Mouse (Mus musculus) stomach, postnatal 0 days (tissue): Measurements from ENCODE around the gene Lrit2. TPM values are rescaled to one million over a fixed set of nuclear protein-coding genes. Genes with fewer than 3 reads are reported as not detected.

Source experiments
- ATAC-seq: fragments of 200-750 bp; cut with Nextera tagmentation; 2 replicates; pipeline ENCODE4 v1.8.0; 2017; ENCODE audit not compliant: low FRiP score, low TSS enrichment
- DNase-seq: peaks from one replicate; pipeline ENCODE4 v3.0.0-alpha.2; 2016; ENCODE audit warnings: low spot score
- H3K27ac ChIP-seq: fragments of 300-500 bp; sonication (generic); replicated peaks from 2 replicates; pipeline ENCODE4 v1.5.1; 2014; ENCODE audit warnings: mild to moderate bottlenecking, control low read depth
- H3K27me3 ChIP-seq: fragments of 300-500 bp; sonication (generic); 2 replicates; pipeline ENCODE4 v1.6.1; 2014; ENCODE audit warnings: low read length; ENCODE audit not compliant: control insufficient read depth, insufficient read depth
- H3K36me3 ChIP-seq: fragments of 300-500 bp; sonication (generic); 2 replicates; pipeline ENCODE4 v1.6.1; 2014; ENCODE audit warnings: low read length, mixed read lengths; ENCODE audit not compliant: control insufficient read depth, insufficient read depth
- H3K4me1 ChIP-seq: fragments of 300-500 bp; sonication (generic); replicated peaks from 2 replicates; pipeline ENCODE4 v1.6.1; 2014; ENCODE audit warnings: antibody characterized with exemption; ENCODE audit not compliant: control insufficient read depth, insufficient read depth
- H3K4me2 ChIP-seq: fragments of 300-500 bp; sonication (generic); replicated peaks from 2 replicates; pipeline ENCODE4 v1.6.1; 2014; ENCODE audit warnings: low read depth, mild to moderate bottlenecking, control low read depth, moderate library complexity
- H3K4me3 ChIP-seq: fragments of 300-500 bp; sonication (generic); 2 replicates; pipeline ENCODE4 v1.5.1; 2014; ENCODE audit warnings: low read depth, low read length, control low read depth
- H3K9ac ChIP-seq: fragments of 300-500 bp; sonication (generic); 2 replicates; pipeline ENCODE4 v1.6.1; 2014; ENCODE audit warnings: mild to moderate bottlenecking, low read length, control low read depth, mixed read lengths
- H3K9me3 ChIP-seq: fragments of 300-500 bp; sonication (generic); 2 replicates; pipeline ENCODE4 v1.6.1; 2016; ENCODE audit warnings: low read length; ENCODE audit not compliant: control insufficient read depth
- CTCF ChIP-seq: IDR thresholded peaks from 2 replicates; pipeline ENCODE4 v1.5.1; 2016; ENCODE audit warnings: antibody characterized with exemption, low read depth, mild to moderate bottlenecking, moderate library complexity
- EP300 ChIP-seq: optimal IDR thresholded peaks from 2 replicates; pipeline ENCODE3; 2016; ENCODE audit warnings: antibody characterized with exemption
- WGBS: fragments of 180-500 bp; shearing (Covaris S2); extraction: QIAGEN DNeasy Blood & Tissue Kit; methylation state at CpG from one replicate; pipeline ENCODE4 v1.1.7; 2014; 5-methylcytosine and 5-hydroxymethylcytosine counted together
- polyA plus RNA-seq: library from polyadenylated mRNA; unstranded; fragments of >200 nt; fragmentation: Nextera tagmentation; extraction: Ambion mirVana; gene quantifications from 2 replicates; pipeline ENCODE4 v1.2.1, GENCODE M21; 2015

Lrit2 gene
- polyA plus RNA-seq, 1 experiment from 2014 or later, result not detected

DNA sequence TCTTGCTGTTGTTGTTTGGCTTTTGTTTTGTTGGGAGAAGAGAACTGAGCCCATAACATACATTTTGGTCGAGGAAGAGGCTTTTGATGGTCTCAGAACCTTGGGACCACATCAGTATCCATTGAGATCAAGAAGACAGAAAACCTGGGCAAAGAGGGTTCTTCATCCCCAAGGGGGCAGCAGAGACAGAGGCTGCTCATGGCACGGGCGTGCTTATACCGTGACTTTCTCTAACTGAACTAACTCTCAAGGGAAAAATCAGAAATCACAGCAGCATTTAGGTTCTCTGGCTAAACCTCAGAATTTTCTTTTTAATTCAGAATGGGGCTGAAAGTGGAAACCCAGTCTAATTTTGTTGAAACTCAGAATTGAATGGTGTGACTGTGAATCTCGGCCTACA lies 33.3 kb upstream of the Lrit2 start:
- ATAC-seq (no peak), DNase-seq (no peak)
- no peaks in the 10 kb centered on the region for H3K4me1 ChIP-seq
- H3K9ac ChIP-seq, result no peak overlapping the region
- H3K9me3 ChIP-seq, result no peaks in the 10 kb centered on the region
- no peak overlapping the region for H3K4me3 ChIP-seq
- H3K27me3 ChIP-seq, result no peaks in the 10 kb centered on the region
- TF ChIP-seq EP300, result no peak
- TF ChIP-seq CTCF, result peak; percentile 46
- H3K36me3 ChIP-seq, result no peaks in the 10 kb centered on the region
- H3K27ac ChIP-seq, result no peak overlapping the region
- no peak overlapping the region for H3K4me2 ChIP-seq
- WGBS, result 36% methylated on average over 5 of the region's 5 CpGs

- TF ChIP-seq CTCF (no peak), EP300 (no peak)
- Histone ChIP-seq H3K9me3 (no peaks in the 10 kb centered on the region), H3K27ac (no peak within 1 kb of the TSS), H3K4me1 (no peaks in the 10 kb centered on the region), H3K9ac (no peak within 1 kb of the TSS), H3K4me3 (no peak within 1 kb of the TSS), H3K36me3 (no peaks in the 10 kb centered on the region), H3K4me2 (no peak within 1 kb of the TSS), H3K27me3 (no peaks in the 10 kb centered on the region)
- WGBS, result 44% methylated on average over 1 of the region's 1 CpGs
- ATAC-seq (no peak), DNase-seq (no peak)
These were observed 18.8 kb upstream of the Lrit2 start, which contains the start of gene Rgr for GRCm38 (mm10) chr14:37048914-37049410. Rgr (minus strand) TSS chr14:37048964.

DNA sequence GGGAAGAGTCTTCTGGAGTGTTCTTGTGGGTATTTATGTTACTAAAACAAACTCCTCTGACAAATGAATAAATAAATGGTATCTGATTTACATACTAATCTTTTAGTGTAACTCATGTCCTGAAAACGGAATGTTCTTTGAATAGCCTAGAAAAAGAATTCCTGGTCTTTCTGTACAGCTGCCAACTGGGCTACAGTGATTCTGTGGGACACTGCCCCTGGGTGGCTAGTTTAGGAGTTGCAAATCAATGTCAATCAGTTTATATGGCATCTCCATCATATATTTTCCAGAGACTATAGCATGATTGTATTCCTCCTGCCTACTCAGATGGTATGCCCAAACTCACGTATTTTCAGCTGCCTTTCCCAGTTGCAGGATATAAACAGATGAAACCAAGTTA lies 2.9 kb upstream of the Lrit2 start:
- 55% methylated on average over 2 of the region's 2 CpGs for WGBS
- ATAC-seq (no peak), DNase-seq (no peak)
- no peaks in the 10 kb centered on the region for H3K36me3 ChIP-seq
- H3K9me3 ChIP-seq, result no peaks in the 10 kb centered on the region
- H3K9ac ChIP-seq, result no peak overlapping the region
- H3K27ac ChIP-seq, result no peak overlapping the region
- no peaks in the 10 kb centered on the region for H3K4me1 ChIP-seq
- TF ChIP-seq CTCF, result no peak
- TF ChIP-seq EP300, result no peak
- no peaks in the 10 kb centered on the region for H3K27me3 ChIP-seq
- no peak overlapping the region for H3K4me2 ChIP-seq
- no peak overlapping the region for H3K4me3 ChIP-seq

GRCm38 (mm10) chr14:37066636-37067035 lies 1.1 kb upstream of the Lrit2 start:
- no peak for TF ChIP-seq CTCF
- TF ChIP-seq EP300, result no peak
- no peaks in the 10 kb centered on the region for H3K27me3 ChIP-seq
- ATAC-seq (no peak), DNase-seq (no peak)
- no peaks in the 10 kb centered on the region for H3K36me3 ChIP-seq
- no peaks in the 10 kb centered on the region for H3K9me3 ChIP-seq
- H3K4me3 ChIP-seq, result no peak overlapping the region
- H3K4me2 ChIP-seq, result no peak overlapping the region
- H3K4me1 ChIP-seq, result no peaks in the 10 kb centered on the region
- no peak overlapping the region for H3K27ac ChIP-seq
- WGBS, result 45% methylated on average over 2 of the region's 2 CpGs
- H3K9ac ChIP-seq, result no peak overlapping the region

- H3K27ac ChIP-seq, result no peak overlapping the region
- H3K4me1 ChIP-seq, result no peaks in the 10 kb centered on the region
- TF ChIP-seq CTCF (no peak), EP300 (no peak)
- H3K4me3 ChIP-seq, result no peak overlapping the region
- H3K4me2 ChIP-seq, result no peak overlapping the region
- no peaks in the 10 kb centered on the region for H3K36me3 ChIP-seq
- no peaks in the 10 kb centered on the region for H3K9me3 ChIP-seq
- ATAC-seq (no peak), DNase-seq (peak; percentile 62)
- WGBS, result 16% methylated on average over 9 of the region's 9 CpGs
- H3K9ac ChIP-seq, result no peak overlapping the region
- H3K27me3 ChIP-seq, result no peaks in the 10 kb centered on the region
These were observed 787 bp downstream of the Lrit2 start for GRCm38 (mm10) chr14:37068516-37068915.

GRCm38 (mm10) chr14:37080724-37081123 lies 13.0 kb downstream of the Lrit2 start:
- Histone ChIP-seq H3K9me3 (no peaks in the 10 kb centered on the region), H3K4me2 (no peak overlapping the region), H3K4me3 (no peak overlapping the region), H3K36me3 (no peaks in the 10 kb centered on the region), H3K4me1 (no peaks in the 10 kb centered on the region), H3K9ac (no peak overlapping the region), H3K27me3 (no peaks in the 10 kb centered on the region), H3K27ac (no peak overlapping the region)
- WGBS, result 79% methylated on average over 1 of the region's 1 CpGs
- ATAC-seq, result no peak
- no peak for TF ChIP-seq CTCF
- TF ChIP-seq EP300, result no peak
- DNase-seq, result no peak
